Mouse (Mus musculus): ENCODE measurements around the gene Kcnq2. TPM values are rescaled to one million over a fixed set of nuclear protein-coding genes. Genes with fewer than 3 reads are reported as not detected.

Gene Kcnq2
- polyA plus RNA-seq, 2 experiments from 2014 or later = not detected

- no peak for ATAC-seq
Measured at GRCm38 (mm10) chr2:181147546-181148317, 12.6 kb upstream of the Kcnq2 start.

- no peak for ATAC-seq
Measured at GRCm38 (mm10) chr2:181146976-181147545, 12.0 kb upstream of the Kcnq2 start.

- ATAC-seq = no peak
Measured at GRCm38 (mm10) chr2:181144675-181145074, 9.6 kb upstream of the Kcnq2 start.

GRCm38 (mm10) chr2:181143509-181144276 is 8.6 kb upstream of the Kcnq2 start:
- no peak for ATAC-seq

- no peak for ATAC-seq
Measured at GRCm38 (mm10) chr2:181142703-181143135, 7.6 kb upstream of the Kcnq2 start.

GRCm38 (mm10) chr2:181139641-181140193 is 4.6 kb upstream of the Kcnq2 start:
- no peak for ATAC-seq

GRCm38 (mm10) chr2:181136934-181137333 is 1.8 kb upstream of the Kcnq2 start:
- ATAC-seq = no peak

- ATAC-seq = no peak
Measured at GRCm38 (mm10) chr2:181135446-181135818, 332 bp upstream of the Kcnq2 start.

- no peak for ATAC-seq
Measured at GRCm38 (mm10) chr2:181133837-181134590, 1.1 kb downstream of the Kcnq2 start.

GRCm38 (mm10) chr2:181130245-181130644 is 4.9 kb downstream of the Kcnq2 start:
- no peak for ATAC-seq

GRCm38 (mm10) chr2:181128963-181129362 is 6.1 kb downstream of the Kcnq2 start:
- ATAC-seq = no peak

- no peak for ATAC-seq
Measured at GRCm38 (mm10) chr2:181127786-181128185, 7.3 kb downstream of the Kcnq2 start.

GRCm38 (mm10) chr2:181125726-181126455 is 9.2 kb downstream of the Kcnq2 start:
- no peak for ATAC-seq

GRCm38 (mm10) chr2:181122642-181123041 is 12.5 kb downstream of the Kcnq2 start:
- ATAC-seq = no peak

GRCm38 (mm10) chr2:181120922-181121449 is 14.1 kb downstream of the Kcnq2 start:
- no peak for ATAC-seq

GRCm38 (mm10) chr2:181119952-181120351 is 15.1 kb downstream of the Kcnq2 start:
- no peak for ATAC-seq

GRCm38 (mm10) chr2:181116436-181116835 is 18.7 kb downstream of the Kcnq2 start:
- no peak for ATAC-seq

- ATAC-seq = no peak
Measured at GRCm38 (mm10) chr2:181115367-181115766, 19.7 kb downstream of the Kcnq2 start.

- no peak for ATAC-seq
Measured at GRCm38 (mm10) chr2:181113762-181114361, 21.2 kb downstream of the Kcnq2 start.

GRCm38 (mm10) chr2:181111665-181112064 is 23.4 kb downstream of the Kcnq2 start:
- no peak for ATAC-seq

- no peak for ATAC-seq
Measured at GRCm38 (mm10) chr2:181104111-181104510, 31.0 kb downstream of the Kcnq2 start.

Measured in CD4-positive, CD25-positive, alpha-beta regulatory T cell, adult 4 months (primary cell).